Mouse (Mus musculus): ENCODE results near the gene Smco3. TPM values are rescaled to one million over a fixed set of nuclear protein-coding genes. Genes with fewer than 3 reads are reported as not detected.

Gene Smco3
- polyA plus RNA-seq, 1 experiment from 2014 or later, result 2.1 TPM

DNA sequence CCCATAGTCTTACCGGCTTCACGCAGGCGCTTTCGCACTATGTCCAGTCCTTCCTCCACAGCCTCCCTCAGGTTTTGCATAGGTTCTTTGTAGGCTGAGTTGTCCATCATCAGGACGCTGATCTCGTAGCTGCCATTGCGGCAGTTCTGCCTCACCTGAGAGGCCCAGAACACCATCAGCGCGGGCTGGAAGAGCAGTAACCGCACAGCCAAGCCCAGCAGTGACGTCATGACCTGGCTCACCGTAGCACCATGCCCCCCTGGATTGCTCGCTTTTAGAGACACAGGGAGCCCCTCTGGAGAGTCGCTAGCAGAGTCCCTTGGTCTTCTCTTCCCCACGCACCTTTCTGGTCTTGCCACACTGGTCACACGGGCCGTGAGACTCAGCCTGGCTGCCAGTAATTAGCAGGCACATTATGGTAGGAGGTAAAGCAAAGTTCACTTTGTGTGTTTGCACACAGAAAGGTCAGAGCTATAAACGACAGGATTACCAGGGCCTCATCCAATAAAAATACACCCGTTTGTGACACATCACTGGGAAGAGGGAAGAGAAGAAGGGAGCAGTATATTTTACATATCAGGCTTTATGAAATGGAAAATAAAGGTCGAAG is 53.8 kb downstream of the Smco3 start, which contains the start of gene Gucy2c:
Gene Gucy2c, minus strand, starts transcription at position 389 of the 610 bp plus-strand sequence.
- Histone ChIP-seq H3K27ac (replicated peaks) (no peak within 1 kb of the TSS), H3K9me3 (no peaks in the 10 kb centered on the region), H3K9ac (no peak within 1 kb of the TSS), H3K4me2 (no peak within 1 kb of the TSS), H3K4me3 (no peak within 1 kb of the TSS), H3K27me3 (no peaks in the 10 kb centered on the region), H3K36me3 (no peaks in the 10 kb centered on the region), H3K4me1 (replicated peaks) (no peaks in the 10 kb centered on the region)
- WGBS, result 74% methylated on average over 20 of the region's 20 CpGs
- ATAC-seq (ENCODE audit: low read depth), result no peak

Small RNAs within 50 kb of the gene (microRNA-seq; reads per million reads assigned to microRNA genes)
- not detected for gene Gm44364

Other genes with a start within 250 kb of the Smco3 start
- gene Plbd1, start 173.5 kb downstream of the Smco3 start, polyA plus RNA-seq (2015; fragmentation: Nextera tagmentation; extraction: Ambion mirVana), result 0.59 and 1.2 TPM in 2 replicates
- 0.15 and 0.28 TPM in 2 replicates for gene Gucy2c, start 53.7 kb downstream of the Smco3 start, polyA plus RNA-seq (2015; fragmentation: Nextera tagmentation; extraction: Ambion mirVana)
- gene Hist4h4, start 31.0 kb downstream of the Smco3 start, polyA plus RNA-seq (2015; fragmentation: Nextera tagmentation; extraction: Ambion mirVana), result 0.40 and 0.56 TPM in 2 replicates
- gene H2afj, start 27.2 kb downstream of the Smco3 start, polyA plus RNA-seq (2015; fragmentation: Nextera tagmentation; extraction: Ambion mirVana), result 108 and 135 TPM in 2 replicates
- gene BC049715, start 7.8 kb downstream of the Smco3 start, polyA plus RNA-seq (2015; fragmentation: Nextera tagmentation; extraction: Ambion mirVana), result 1.1 and 1.3 TPM in 2 replicates
- 79.6 and 85.0 TPM in 2 replicates for gene Wbp11, start 7.2 kb downstream of the Smco3 start, polyA plus RNA-seq (2015; fragmentation: Nextera tagmentation; extraction: Ambion mirVana)
- gene Art4, start 22.3 kb upstream of the Smco3 start, polyA plus RNA-seq (2015; fragmentation: Nextera tagmentation; extraction: Ambion mirVana), result 0.34 and 0.59 TPM in 2 replicates
- gene Mgp, start 40.4 kb upstream of the Smco3 start, polyA plus RNA-seq (2015; fragmentation: Nextera tagmentation; extraction: Ambion mirVana), result 30.1 and 32.9 TPM in 2 replicates
- not detected in 2 replicates for gene Erp27, start 86.7 kb upstream of the Smco3 start, polyA plus RNA-seq (2015; fragmentation: Nextera tagmentation; extraction: Ambion mirVana)
- not detected in 2 replicates for gene Pde6h, start 88.4 kb upstream of the Smco3 start, polyA plus RNA-seq (2015; fragmentation: Nextera tagmentation; extraction: Ambion mirVana)
- 16.6 and 19.8 TPM in 2 replicates for gene Arhgdib, start 106.4 kb upstream of the Smco3 start, polyA plus RNA-seq (2015; fragmentation: Nextera tagmentation; extraction: Ambion mirVana)

All from neural tube, embryonic 13.5 days (tissue).